Comparison of ENCODE assay signal across 16 mouse cellular contexts in the genomic region with DNA sequence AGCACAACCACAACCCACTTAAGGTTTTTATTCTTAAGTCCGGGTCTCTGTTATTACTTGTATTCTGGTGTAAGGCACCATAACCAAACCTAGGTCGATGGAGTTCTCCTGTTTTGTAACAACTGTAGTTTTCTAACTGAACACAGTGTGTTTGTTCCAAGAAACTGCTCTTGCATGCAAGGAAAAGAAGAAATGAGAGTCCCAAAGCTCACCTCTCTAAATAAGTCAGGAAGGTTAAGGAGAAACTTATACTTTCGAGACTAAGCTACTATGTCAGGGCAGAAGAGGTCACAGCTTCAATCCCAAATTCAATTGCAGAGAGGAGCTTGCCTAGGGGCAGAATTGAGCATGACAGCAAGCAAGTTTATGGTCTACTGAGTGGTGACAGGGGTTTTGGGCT.
"Had no signal": no experiment of that assay in that cellular context is flagged by ENCODE, and none has a peak within 500 bp of the region (broad histone marks: within the 10 kb centered on the region; RNA-seq: fewer than 3 reads in every experiment).

No protein-coding gene starts in this region.

- H3K36me3 ChIP-seq: neural tube, embryonic 13.5 days; neural tube, embryonic 15.5 days; stomach, embryonic 15.5 days had no signal

- H3K4me3 ChIP-seq: neural tube, embryonic 13.5 days; neural tube, embryonic 15.5 days; stomach, embryonic 15.5 days had no signal

- DNase-seq: retina, postnatal 1 day; right cerebral cortex, adult 18-20 months; right cerebral cortex, postnatal 14 days; right cerebral cortex, postnatal 25 days; right cerebral cortex, postnatal 4 days; spleen, adult 18-20 months; thymus, adult 18-20 months; thymus, adult 2 months; thymus, postnatal 14 days; thymus, postnatal 25 days; thymus, postnatal 36 days; thymus, postnatal 4 days had no signal

- H3K4me1 ChIP-seq: neural tube, embryonic 13.5 days; neural tube, embryonic 15.5 days; stomach, embryonic 15.5 days had no signal

- H3K27ac ChIP-seq: neural tube, embryonic 13.5 days; neural tube, embryonic 15.5 days; stomach, embryonic 15.5 days; stomach, postnatal 0 days had no signal

- H3K27me3 ChIP-seq: neural tube, embryonic 13.5 days; neural tube, embryonic 15.5 days; stomach, embryonic 15.5 days had no signal
